Mouse (Mus musculus): ENCODE data around the gene Timp2.
"Not testable (repeated sequence)": the region's sequence is repeated elsewhere in the genome, so short reads cannot be mapped to it uniquely, and the experiment has no call there.

Timp2 gene

GRCm38 (mm10) chr11:118337491-118338168, 17.9 kb downstream of the Timp2 start:
- no peak for DNase-seq (ENCODE audit: low read depth, low spot score)

DNA sequence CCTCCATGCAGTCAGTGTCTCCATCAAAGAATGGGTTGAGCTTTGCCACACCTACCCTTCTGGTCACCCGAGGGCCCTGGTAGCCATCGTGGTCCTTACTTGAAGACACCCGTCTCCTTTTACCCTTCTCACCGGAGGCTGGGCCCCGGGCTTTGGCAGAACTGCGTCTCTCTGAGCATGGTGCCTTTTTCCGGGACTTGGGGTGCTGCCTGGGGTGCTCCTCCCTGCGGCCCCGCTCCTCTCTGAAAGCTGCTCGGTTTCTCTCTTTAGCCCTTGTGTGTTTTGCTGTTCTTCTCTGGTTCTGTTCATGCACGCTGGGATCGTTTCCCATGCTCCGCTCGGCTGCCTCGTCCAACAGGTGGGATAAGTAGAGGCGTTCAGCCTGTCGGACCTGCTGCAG, 22.1 kb downstream of the Timp2 start:
- no peak for DNase-seq (ENCODE audit: low read depth, low spot score)

GRCm38 (mm10) chr11:118332376-118332775, 23.2 kb downstream of the Timp2 start:
- DNase-seq (ENCODE audit: low read depth, low spot score) = no peak

GRCm38 (mm10) chr11:118330777-118331176, 24.8 kb downstream of the Timp2 start:
- no peak for DNase-seq (ENCODE audit: low read depth, low spot score)

- no peak for DNase-seq (ENCODE audit: low read depth, low spot score)
Observed at GRCm38 (mm10) chr11:118330361-118330760, 25.2 kb downstream of the Timp2 start.

DNA sequence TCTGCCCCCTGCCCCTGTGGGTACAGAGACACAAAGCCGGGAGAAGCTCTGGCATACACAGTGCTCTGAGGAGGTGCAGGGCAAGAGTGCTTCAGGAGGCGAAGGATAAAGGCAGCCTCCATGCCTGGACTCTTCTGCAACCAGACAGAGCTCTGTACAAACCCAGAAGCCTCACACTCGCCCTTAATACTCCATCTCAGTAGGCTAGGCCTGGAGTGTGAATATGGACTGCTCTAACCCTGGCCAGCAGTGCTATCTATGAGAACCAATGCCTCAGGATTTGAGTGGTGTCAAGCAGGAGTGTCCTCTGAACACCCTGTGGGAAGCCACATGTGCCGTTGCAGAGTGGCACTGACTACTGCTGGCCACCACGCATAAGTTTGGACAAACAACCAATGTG, 26.6 kb downstream of the Timp2 start:
- no peak for DNase-seq (ENCODE audit: low read depth, low spot score)

- no peak for DNase-seq (ENCODE audit: low read depth, low spot score)
Observed at GRCm38 (mm10) chr11:118328511-118328910, 27.0 kb downstream of the Timp2 start.

DNA sequence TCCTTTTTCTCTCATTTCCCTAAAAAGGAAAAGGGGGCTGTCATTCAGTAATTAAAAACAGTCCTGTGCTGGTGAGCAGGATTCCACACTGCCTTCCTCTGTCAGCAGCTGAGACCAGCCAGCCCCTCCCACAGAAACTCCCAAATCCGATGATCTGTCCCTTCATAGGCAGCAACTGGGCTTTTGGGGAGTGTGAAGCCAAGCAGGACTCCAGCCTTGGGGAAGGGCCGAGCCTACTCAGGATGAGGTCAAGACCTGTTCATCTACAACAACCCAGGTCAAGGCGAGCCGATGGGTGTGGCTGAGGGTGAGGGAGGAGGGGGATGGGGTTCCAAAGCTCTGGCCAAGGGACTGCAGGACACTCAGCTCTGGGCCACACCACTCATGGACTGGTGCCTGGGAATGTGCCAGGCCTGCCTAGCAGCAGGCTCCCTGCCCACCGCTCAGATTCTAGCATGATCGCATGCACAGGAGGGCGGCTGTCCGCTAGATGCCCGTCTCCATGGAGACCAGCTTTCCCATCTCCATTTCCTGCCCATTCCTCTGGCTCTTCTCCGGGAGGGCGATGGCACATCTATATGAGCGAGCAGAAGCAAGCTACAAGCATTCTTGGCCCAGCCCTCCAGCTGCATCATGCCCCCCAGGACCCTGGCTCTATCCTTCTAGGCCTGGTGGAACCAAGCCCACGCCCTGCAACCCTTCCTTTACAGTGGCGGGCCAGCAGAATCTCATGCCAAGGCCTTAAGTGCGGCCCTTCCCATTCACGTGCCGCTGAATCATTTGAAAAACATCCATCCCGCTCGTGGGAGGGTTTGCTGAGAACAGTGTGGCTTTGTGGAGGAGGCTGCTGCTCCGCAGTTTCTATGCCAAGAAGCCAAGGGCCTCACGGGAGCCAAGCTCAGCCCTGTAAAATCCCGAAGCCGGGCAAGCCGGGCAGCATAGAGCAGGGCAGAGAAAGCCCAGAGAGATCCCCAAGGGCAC, 28.3 kb downstream of the Timp2 start:
- DNase-seq (ENCODE audit: low read depth, low spot score) = peak; percentile 57

DNA sequence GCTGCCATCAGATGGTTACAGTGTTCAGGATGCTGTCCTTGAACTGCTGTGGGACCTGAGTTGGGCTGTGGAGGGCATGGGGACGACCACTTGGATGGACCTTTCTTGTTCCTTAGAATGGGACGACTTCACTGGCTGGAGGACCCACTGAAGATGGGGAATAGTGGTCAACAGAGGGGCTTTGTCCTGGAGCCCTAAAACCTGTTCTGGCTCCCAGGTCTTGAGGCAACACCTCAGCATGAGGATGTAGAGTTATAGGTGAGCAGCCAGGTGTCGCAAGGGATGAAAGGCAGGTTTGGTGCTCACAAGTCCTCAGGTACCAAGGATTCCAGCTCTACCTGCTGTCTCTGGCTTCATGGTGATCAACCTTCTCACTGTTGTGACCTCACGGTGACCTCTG, 29.0 kb downstream of the Timp2 start:
- DNase-seq (ENCODE audit: low read depth, low spot score) = no peak

DNA sequence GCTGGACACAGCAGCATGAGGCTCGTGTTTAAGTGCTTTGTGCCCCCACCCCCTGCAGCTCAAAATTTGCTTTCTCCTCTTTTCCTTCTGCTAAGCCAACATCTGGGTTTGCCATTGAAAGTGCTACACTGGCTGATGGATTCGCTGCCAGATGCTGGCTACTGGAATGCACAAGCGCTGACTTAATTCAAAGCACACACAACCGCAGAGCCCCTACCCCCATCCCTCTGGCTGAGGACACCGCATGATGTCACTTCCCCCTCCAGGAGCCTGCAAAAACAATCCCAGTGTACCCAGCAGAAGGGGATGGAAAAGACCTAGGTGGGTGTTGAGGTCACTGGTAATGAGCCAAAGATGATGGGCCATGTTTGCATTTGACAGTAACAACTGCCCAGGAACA, 31.0 kb downstream of the Timp2 start:
- peak; percentile 88 for DNase-seq (ENCODE audit: low read depth, low spot score)

GRCm38 (mm10) chr11:118323974-118324373, 31.6 kb downstream of the Timp2 start:
- no peak for DNase-seq (ENCODE audit: low read depth, low spot score)

DNA sequence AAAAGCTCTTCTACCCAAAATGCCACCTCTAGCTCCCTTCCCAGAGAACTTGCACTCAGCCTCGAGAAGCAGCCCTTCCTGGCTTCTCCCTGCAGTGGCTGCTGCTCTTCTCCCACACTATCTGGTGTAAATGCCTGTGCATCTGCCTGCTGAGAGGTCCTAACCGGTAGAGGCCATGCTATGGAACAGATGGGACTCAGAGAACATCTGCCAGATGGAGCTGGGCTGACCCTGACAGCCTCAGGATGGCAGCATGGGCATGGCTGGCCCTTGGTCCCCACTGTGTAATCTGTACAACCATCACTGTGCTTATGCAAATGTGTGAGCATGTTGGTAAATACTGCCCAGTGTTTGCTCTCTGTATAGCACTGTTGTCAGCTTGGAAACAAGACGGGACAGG, 32.9 kb downstream of the Timp2 start:
- DNase-seq (ENCODE audit: low read depth, low spot score) = no peak

- DNase-seq (ENCODE audit: low read depth, low spot score) = no peak
Observed at GRCm38 (mm10) chr11:118321971-118322370, 33.6 kb downstream of the Timp2 start.

DNA sequence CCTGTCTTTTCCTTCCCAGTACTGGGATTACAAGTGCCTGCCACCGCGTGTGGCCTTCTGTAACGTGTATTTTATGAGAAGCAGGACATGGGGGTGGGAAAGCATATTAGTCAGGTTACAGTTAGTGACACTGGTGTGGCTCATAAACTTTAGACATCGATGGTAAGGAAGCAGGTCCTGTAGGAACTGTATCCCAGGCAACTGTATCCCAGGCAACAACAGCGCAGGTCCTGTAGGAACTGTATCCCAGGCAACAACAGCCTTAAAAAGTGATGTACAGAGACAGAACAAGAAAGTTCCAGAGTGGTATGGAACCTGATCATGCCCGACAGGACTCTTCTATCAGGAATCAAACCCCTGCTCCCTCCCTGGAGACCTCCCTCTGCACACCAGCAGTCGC, 34.0 kb downstream of the Timp2 start:
- DNase-seq (ENCODE audit: low read depth, low spot score) = no peak

DNA sequence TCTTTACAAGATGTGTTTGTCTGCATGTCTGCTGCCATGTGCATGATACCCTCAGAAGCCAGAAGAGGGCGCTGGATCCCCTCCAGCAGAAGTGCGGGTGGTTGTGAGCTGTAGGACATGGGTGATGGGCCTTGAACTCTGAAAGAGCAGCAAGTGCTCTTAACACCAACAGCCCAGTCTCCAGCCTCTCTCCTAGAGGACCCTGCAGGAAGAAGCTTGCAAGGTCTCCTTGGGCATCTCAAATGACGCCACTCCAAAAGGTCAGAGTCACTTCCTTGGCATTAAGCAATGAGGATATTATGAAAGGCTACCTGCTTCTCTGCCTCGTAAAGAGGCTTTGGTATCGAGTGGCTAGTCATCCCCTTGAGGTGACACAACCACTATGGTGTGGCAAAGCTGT, 36.9 kb downstream of the Timp2 start:
- peak; percentile 38 for DNase-seq (ENCODE audit: low read depth, low spot score)

DNA sequence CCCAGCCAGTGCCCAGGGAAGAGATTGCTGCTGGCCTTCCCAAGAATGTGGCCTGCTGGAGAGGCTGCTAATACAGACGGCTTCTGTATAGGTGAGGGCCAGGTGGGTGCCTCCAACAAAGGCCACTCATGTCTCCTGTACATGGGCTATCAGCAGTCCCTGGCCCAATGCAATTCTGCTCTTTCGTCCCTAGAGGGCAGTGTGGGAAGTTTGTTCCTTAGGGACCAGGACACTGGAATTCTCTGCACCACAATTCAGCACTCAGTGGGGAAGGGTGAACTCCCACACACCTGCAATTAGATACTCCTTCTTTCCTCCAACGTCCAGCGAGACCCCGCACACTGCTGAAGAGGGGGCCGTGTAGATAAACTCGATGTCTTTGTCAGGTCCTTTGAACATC, 38.4 kb downstream of the Timp2 start:
- DNase-seq (ENCODE audit: low read depth, low spot score) = peak; percentile 71

DNA sequence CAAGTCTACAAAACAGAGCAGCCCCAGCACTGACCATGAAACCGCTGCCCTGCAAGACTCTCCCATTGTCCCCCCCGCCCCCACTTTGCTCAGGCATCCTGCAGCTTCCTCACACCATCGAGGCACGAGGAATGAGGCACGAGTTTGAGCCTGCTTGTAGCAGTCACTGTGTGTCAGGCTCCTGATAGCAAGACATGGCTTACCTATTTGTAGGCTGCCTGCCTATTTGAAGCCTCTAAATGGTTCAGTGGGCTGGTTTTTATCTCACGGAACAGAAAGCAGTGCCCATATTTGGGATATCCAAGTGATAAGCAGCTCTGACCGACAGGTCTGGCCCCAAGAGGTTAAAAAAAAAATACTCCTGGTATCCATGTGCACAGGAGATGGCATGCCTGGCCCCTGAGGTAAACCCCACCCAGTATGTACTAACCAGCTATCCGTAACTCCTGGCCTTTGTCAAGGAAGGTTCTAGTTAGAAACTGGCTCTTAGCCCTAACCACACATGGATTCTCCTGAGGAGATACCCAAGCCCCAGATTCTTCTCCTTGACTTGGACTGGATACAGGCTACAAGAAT, 39.2 kb downstream of the Timp2 start:
- DNase-seq (ENCODE audit: low read depth, low spot score) = no peak

DNA sequence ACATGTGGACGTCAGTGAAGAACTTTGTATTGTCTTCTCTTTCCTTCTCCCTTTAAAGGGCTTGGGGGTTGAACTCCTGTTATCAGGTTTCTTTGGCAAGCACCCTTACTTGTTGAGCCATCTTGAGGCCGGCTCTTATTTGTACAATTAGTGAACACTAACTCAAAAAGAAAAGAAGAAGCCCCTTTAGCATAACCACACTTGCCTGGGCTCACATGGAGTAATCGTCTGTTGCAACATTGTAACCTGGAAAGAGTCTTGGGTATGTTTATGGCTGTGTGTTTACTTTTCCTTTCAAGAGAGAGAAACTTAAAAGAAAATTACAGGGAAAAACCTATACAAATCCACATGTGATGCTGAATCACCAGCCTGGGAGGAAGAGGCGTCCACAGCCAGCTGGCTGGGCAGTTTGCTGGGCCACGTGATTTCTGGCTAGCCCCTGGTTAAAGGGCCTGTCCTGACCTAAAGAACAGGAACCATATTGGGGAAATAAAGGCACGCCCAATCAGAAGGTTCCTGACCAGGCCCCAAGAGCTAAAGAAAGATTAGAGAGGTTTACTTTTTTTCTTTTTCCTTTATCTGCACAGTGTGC, 43.3 kb downstream of the Timp2 start:
- no peak for DNase-seq (ENCODE audit: low read depth, low spot score)

DNA sequence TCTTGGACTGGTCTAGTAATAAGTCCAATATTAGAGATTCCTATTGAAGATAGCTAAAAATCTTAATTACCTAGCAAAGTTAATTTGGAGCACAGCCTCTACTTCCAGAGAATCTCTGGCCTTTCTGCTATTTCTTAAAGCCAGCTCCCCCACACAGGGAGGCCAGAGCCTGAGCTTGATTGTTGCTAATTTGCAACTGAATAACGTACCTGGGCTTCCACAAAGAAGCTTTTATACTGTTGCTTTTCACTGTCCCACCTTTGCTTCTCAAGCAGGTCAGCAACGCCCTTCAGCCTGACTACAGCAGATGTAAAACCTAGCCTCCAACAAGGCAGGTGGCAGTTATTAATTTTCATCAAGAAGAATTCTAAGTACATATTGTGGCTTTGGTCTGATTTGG, 47.6 kb downstream of the Timp2 start:
- DNase-seq (ENCODE audit: low read depth, low spot score) = not testable (repeated sequence)

DNA sequence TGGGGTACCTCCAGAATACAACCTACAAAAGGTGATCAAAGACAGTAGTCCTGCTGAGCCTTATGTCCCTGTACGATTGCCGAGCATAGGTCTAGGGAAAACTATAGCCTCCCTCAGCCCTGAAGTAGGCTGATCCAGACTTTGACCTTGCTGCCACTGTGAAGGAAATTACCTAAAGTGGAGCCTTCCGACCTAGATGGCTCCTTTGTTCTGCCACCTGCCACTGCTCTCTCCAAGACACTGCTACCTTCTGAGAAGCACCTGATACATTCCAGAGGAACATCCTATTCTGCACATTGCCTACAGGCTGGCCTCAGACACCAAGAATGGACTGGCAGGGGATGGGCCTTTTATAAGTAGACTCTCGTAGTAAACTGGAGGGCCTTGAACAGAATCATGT, 51.6 kb downstream of the Timp2 start:
- DNase-seq (ENCODE audit: low read depth, low spot score) = not testable (repeated sequence)

GRCm38 (mm10) chr11:118298810-118299209, 56.7 kb downstream of the Timp2 start:
- DNase-seq (ENCODE audit: low read depth, low spot score) = no peak

GRCm38 (mm10) chr11:118297967-118298366, 57.6 kb downstream of the Timp2 start:
- DNase-seq (ENCODE audit: low read depth, low spot score) = no peak

Measured in forelimb bud, embryonic 11.5 days (tissue).